Mouse (Mus musculus) forebrain, embryonic 11.5 days (tissue): ENCODE data around the gene Sesn1. TPM values are rescaled to one million over a fixed set of nuclear protein-coding genes. Genes with fewer than 3 reads are reported as not detected.

ENCODE experiments used
- ATAC-seq: fragments of 200-750 bp; cut with Nextera tagmentation; replicated peaks from 2 replicates; pipeline ENCODE4 v1.8.0; 2017; ENCODE audit warnings: moderate TSS enrichment; ENCODE audit not compliant: low FRiP score
- DNase-seq: peaks from one replicate; pipeline ENCODE4 v3.0.0-alpha.2; 2017; ENCODE audit warnings: low spot score
- H3K27ac ChIP-seq: fragments of 300-500 bp; sonication (generic); 2 replicates; pipeline ENCODE4 v1.5.1; 2014; ENCODE audit warnings: low read depth, low read length
- H3K27me3 ChIP-seq: fragments of 300-500 bp; sonication (generic); 2 replicates; pipeline ENCODE4 v1.6.1; 2014; ENCODE audit warnings: mild to moderate bottlenecking, low read length, mixed read lengths; ENCODE audit not compliant: control insufficient read depth, insufficient read depth
- H3K36me3 ChIP-seq: fragments of 300-500 bp; sonication (generic); 2 replicates; pipeline ENCODE4 v1.6.1; 2014; ENCODE audit warnings: mild to moderate bottlenecking, low read length, moderate library complexity, mixed read lengths; ENCODE audit not compliant: control insufficient read depth, insufficient read depth
- H3K4me1 ChIP-seq: fragments of 300-500 bp; sonication (generic); replicated peaks from 2 replicates; pipeline ENCODE4 v1.6.1; 2014; ENCODE audit warnings: low read length, mixed read lengths; ENCODE audit not compliant: control insufficient read depth, insufficient read depth
- H3K4me2 ChIP-seq: fragments of 300-500 bp; sonication (generic); 2 replicates; pipeline ENCODE4 v1.6.1; 2014; ENCODE audit warnings: low read depth, mild to moderate bottlenecking, low read length, moderate library complexity, mixed read lengths; ENCODE audit not compliant: severe bottlenecking
- H3K4me3 ChIP-seq: fragments of 300-500 bp; sonication (generic); 2 replicates; pipeline ENCODE4 v1.5.1; 2014; ENCODE audit warnings: low read depth, low read length
- H3K9ac ChIP-seq: fragments of 300-500 bp; sonication (generic); 2 replicates; pipeline ENCODE4 v1.6.1; 2014; ENCODE audit warnings: low read length
- H3K9me3 ChIP-seq: fragments of 300-500 bp; sonication (generic); 2 replicates; pipeline ENCODE4 v1.6.1; 2016; ENCODE audit warnings: low read length, mixed read lengths; ENCODE audit not compliant: control insufficient read depth
- WGBS: fragments of 180-500 bp; shearing (Covaris S2); extraction: QIAGEN DNeasy Blood & Tissue Kit; methylation state at CpG from one replicate; pipeline ENCODE4 v1.1.7; 2014; 5-methylcytosine and 5-hydroxymethylcytosine counted together
- polyA plus RNA-seq: library from polyadenylated mRNA; unstranded; fragments of >200 nt; fragmentation: Nextera tagmentation; extraction: Ambion mirVana; gene quantifications from 2 replicates; pipeline ENCODE4 v1.2.1, GENCODE M21; 2014

Gene Sesn1
- polyA plus RNA-seq, 1 experiment from 2014 or later, result 22.5 TPM

DNA sequence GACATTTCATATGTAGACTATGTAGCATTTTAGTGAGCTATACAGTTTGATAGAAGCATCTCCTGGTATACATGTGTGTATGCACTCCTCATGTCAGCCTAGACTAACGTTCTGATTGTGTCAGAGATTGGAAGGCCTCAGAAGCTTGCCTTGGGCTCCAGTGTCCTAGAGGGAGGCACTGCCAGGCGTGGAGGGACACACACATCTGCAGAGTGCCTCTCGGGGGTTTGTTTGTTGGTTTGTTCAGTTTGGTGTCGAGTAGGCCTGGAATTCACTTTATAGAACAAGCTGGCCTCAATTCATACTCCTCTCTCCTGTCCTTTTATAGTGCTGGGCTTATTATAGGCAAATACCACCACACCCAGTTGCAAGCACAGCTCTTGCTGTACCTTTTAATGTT, 16.3 kb downstream of the Sesn1 start:
- no peak overlapping the region for H3K4me2 ChIP-seq
- H3K36me3 ChIP-seq, result no peaks in the 10 kb centered on the region
- no peaks in the 10 kb centered on the region for H3K4me1 ChIP-seq
- WGBS, result 85% methylated on average over 4 of the region's 4 CpGs
- H3K27me3 ChIP-seq, result no peaks in the 10 kb centered on the region
- H3K9ac ChIP-seq, result no peak overlapping the region
- DNase-seq (no peak), ATAC-seq (no peak)
- H3K9me3 ChIP-seq, result no peaks in the 10 kb centered on the region
- H3K27ac ChIP-seq, result no peak overlapping the region
- H3K4me3 ChIP-seq, result no peak overlapping the region

DNA sequence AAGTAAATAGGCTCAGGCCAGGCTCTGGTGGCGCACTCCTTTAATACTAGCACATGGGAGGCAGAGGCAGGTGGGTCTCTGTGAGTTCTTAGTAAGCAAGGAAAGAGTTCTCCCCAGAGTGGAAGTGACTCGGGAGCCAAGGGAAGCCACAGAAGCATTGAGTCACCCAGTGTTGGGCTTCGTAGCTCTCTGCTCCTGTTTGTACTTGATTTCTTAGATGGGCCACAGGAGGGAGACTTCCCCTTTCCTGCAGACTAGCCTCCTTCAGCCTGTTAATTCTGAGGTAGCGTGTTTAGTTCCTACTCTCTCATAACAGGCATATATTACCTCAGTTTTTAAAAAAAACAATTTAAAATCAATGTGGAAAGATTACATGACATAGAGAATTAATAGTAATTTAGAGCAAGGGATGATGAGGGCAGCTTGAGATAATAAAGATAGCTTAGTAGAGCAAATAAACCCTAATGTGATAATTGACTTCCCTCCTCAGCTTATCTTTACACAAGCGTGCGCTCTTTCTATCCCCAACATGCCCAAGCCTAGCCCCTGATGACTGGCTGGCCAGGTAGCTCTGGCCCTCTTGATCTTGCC, 16.9 kb downstream of the Sesn1 start:
- DNase-seq (no peak), ATAC-seq (no peak)
- WGBS, result 90% methylated on average over 6 of the region's 6 CpGs
- no peaks in the 10 kb centered on the region for H3K9me3 ChIP-seq
- H3K27me3 ChIP-seq, result no peaks in the 10 kb centered on the region
- H3K36me3 ChIP-seq, result no peaks in the 10 kb centered on the region
- no peaks in the 10 kb centered on the region for H3K4me1 ChIP-seq
- H3K4me3 ChIP-seq, result no peak overlapping the region
- no peak overlapping the region for H3K9ac ChIP-seq
- no peak overlapping the region for H3K4me2 ChIP-seq
- H3K27ac ChIP-seq, result no peak overlapping the region

DNA sequence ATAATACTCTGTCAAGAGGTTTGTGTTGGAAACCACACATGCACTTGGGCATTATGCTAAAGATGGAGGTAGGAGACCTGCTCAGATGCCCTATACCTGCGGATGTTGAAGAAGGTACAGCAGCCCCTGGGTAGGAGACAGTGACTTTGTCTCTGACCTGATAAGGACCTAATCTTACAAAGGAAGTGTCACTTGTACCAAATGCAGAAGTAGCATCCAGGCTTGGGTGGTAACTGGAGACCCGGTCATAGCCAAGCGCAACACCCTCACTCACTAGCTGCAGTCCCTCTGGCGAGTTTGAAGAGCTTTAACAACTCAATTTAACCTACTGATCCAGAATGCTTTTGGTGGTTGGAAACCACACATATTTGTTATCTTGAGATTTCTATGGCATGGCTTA, 18.0 kb downstream of the Sesn1 start:
- no peak overlapping the region for H3K27ac ChIP-seq

DNA sequence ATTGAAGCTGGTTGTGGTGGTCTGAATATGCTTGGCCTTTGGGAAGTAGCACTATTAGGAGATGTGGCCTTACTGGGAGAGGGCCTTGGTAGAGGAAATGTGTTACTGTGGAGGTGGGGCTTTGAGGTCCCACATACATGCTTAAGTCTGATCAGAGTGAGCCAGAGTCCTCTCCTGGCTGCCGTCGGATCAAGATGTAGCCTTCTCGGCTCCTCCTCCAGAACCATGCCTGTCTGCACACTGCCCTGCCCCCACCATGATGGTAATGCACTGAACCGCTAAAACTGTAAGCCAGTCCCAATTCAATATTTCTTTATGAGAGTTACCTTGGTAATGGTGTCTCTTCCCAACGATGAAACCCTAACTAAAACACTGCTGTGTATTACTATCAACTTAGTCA, 19.5 kb downstream of the Sesn1 start:
- Histone ChIP-seq H3K4me1 (no peaks in the 10 kb centered on the region), H3K9ac (no peak overlapping the region), H3K4me3 (no peak overlapping the region), H3K4me2 (no peak overlapping the region), H3K9me3 (no peaks in the 10 kb centered on the region), H3K36me3 (no peaks in the 10 kb centered on the region), H3K27ac (no peak overlapping the region), H3K27me3 (no peaks in the 10 kb centered on the region)
- ATAC-seq (no peak), DNase-seq (no peak)
- WGBS, result 80% methylated on average over 5 of the region's 5 CpGs

More for the DNA sequence above, 18.0 kb downstream of the Sesn1 start:
- no peak for DNase-seq
- Histone ChIP-seq H3K9ac (no peak overlapping the region), H3K4me1 (no peaks in the 10 kb centered on the region), H3K4me2 (no peak overlapping the region), H3K36me3 (no peaks in the 10 kb centered on the region), H3K4me3 (no peak overlapping the region), H3K27me3 (no peaks in the 10 kb centered on the region), H3K9me3 (no peaks in the 10 kb centered on the region)
- WGBS, result 94% methylated on average over 4 of the region's 4 CpGs
- ATAC-seq, result no peak

DNA sequence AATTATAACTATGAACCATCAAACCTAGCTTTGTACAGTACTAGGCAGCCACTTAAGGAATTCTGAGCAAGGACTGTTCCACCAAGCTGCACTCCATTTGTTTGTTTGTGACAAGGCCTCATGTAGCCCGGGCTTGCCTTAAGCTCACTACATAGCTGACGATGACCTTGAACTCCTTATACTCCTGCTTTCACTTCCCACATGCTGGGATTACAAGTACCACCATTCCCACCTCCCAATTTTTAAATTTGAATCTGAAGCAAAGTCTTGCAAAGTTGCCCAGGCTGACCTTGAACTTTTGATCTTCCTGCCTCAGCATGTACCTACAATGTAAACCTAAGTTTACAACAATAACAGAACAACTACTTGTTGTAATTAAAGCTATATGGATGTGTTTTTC, 20.2 kb downstream of the Sesn1 start:
- no peaks in the 10 kb centered on the region for H3K27me3 ChIP-seq
- no peak overlapping the region for H3K4me2 ChIP-seq
- H3K36me3 ChIP-seq, result no peaks in the 10 kb centered on the region
- H3K9me3 ChIP-seq, result no peaks in the 10 kb centered on the region
- WGBS, result 91% methylated on average over 2 of the region's 2 CpGs
- H3K27ac ChIP-seq, result no peak overlapping the region
- ATAC-seq (no peak), DNase-seq (no peak)
- H3K4me3 ChIP-seq, result no peak overlapping the region
- H3K9ac ChIP-seq, result no peak overlapping the region
- no peaks in the 10 kb centered on the region for H3K4me1 ChIP-seq

DNA sequence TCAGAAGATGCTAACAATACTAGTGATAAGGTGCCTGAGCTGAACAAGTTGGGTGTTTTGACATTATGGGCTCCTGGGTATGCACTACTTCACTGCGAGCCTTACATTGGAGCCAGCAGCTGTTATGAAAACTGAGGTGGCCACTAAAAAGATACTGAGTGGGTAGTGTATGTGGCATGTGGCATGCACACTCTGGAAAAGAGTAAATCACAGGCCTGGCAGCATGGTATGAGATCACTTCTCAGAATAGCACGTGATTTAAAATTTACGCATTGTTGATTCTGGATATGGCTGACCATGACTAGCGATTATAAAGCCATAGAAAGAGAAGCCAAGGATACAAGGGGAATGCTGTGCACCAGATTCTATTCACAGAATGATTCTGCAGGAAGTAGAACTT, 20.7 kb downstream of the Sesn1 start:
- H3K36me3 ChIP-seq, result no peaks in the 10 kb centered on the region
- no peaks in the 10 kb centered on the region for H3K4me1 ChIP-seq
- no peak overlapping the region for H3K9ac ChIP-seq
- no peak overlapping the region for H3K4me2 ChIP-seq
- H3K27ac ChIP-seq, result no peak overlapping the region
- H3K9me3 ChIP-seq, result no peaks in the 10 kb centered on the region
- ATAC-seq, result no peak
- H3K27me3 ChIP-seq, result no peaks in the 10 kb centered on the region
- 68% methylated on average over 4 of the region's 4 CpGs for WGBS
- no peak overlapping the region for H3K4me3 ChIP-seq
- no peak for DNase-seq

DNA sequence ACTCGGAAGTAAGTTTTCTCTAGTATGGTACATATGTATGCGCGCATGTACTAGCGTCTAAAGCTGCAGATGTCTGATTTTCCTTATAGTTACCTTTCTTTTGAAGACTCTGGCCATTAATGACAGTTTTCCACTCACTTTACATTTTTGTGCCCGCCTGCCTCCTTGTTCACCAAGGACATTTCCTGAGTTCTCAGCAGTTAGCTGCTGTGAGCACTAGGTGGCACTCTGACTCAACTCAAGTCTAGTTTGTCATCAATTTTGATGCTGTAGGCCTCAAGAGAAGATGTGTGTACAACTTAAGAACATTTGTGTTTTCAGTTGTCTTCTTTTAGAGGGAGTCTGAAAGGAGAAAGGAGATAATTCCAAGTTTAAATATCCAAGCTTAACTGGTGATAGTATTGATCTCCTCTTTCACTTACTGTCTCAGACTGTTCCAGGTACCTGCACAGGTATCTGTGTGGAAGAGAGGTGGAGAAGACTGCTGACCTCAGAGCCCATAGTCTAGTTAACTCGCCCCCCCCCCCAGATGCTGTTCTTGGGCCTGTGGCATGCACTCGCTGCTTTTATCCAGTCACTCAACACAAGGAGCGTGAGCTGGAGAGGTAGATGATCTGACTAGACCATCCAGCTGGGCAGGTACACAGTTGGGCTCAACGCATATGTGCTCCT, 21.3 kb downstream of the Sesn1 start:
- Histone ChIP-seq H3K27ac (no peak overlapping the region), H3K9ac (no peak overlapping the region), H3K36me3 (no peaks in the 10 kb centered on the region), H3K4me1 (no peaks in the 10 kb centered on the region), H3K4me3 (no peak overlapping the region), H3K27me3 (no peaks in the 10 kb centered on the region), H3K9me3 (no peaks in the 10 kb centered on the region), H3K4me2 (no peak overlapping the region)
- ATAC-seq, result no peak
- DNase-seq, result peak; percentile 62
- WGBS, result 55% methylated on average over 9 of the region's 9 CpGs

DNA sequence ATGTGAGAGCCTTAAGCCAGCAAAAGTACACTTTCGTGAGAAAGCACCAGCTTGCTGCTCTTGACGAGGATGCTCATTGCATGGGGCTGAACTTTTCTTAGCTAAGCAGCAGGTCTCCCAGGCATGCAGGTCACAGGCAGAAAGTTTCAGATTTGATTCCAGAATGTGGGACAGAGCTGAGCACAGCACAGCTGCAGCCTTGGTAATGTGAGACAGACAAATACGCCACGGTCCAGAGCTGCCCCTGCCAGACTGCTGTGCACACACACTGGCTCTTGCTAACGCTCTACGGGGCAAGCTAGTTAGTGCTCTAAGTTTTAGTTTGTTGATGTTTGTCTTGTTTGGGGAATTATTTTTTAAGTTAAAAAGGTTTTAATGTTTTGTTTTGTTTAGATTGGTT, 22.5 kb downstream of the Sesn1 start:
- no peak overlapping the region for H3K4me2 ChIP-seq
- DNase-seq, result no peak
- H3K27me3 ChIP-seq, result no peaks in the 10 kb centered on the region
- no peak overlapping the region for H3K4me3 ChIP-seq
- 72% methylated on average over 6 of the region's 6 CpGs for WGBS
- H3K9me3 ChIP-seq, result no peaks in the 10 kb centered on the region
- ATAC-seq, result no peak
- H3K4me1 ChIP-seq, result no peaks in the 10 kb centered on the region
- no peak overlapping the region for H3K27ac ChIP-seq
- H3K36me3 ChIP-seq, result no peaks in the 10 kb centered on the region
- no peak overlapping the region for H3K9ac ChIP-seq

DNA sequence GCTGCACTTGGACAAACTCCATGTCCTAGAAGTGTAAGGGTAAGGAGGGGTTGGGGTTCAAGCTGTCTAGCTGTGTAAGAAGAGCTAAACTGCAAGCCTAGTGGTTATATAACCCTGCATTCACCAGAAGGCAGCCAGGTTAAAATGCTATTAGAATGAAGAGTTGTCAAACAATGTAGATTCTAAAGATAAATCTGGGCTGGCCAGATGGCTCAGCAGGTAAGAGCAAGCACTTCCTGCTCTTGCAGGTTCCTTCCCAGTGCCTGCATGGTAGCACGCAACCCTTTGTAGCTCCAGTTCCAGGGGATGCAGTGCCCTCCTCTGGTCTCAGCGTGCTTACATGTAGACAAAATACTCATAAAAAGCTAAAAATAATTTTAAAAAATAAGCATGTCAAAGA, 24.4 kb downstream of the Sesn1 start:
- DNase-seq (no peak), ATAC-seq (no peak)
- Histone ChIP-seq H3K27ac (no peak overlapping the region), H3K4me2 (no peak overlapping the region), H3K36me3 (no peaks in the 10 kb centered on the region), H3K4me1 (no peaks in the 10 kb centered on the region), H3K9me3 (no peaks in the 10 kb centered on the region), H3K27me3 (no peaks in the 10 kb centered on the region), H3K4me3 (no peak overlapping the region), H3K9ac (no peak overlapping the region)
- 89% methylated on average over 2 of the region's 2 CpGs for WGBS
